Mouse (Mus musculus) NIH3T3 (cell line): ENCODE results near the gene Ddx23.

Experiments
- DNase-seq: peaks from one replicate; pipeline ENCODE4 v3.0.0-alpha.2; 2012; ENCODE audit warnings: low read depth

Gene Ddx23

DNA sequence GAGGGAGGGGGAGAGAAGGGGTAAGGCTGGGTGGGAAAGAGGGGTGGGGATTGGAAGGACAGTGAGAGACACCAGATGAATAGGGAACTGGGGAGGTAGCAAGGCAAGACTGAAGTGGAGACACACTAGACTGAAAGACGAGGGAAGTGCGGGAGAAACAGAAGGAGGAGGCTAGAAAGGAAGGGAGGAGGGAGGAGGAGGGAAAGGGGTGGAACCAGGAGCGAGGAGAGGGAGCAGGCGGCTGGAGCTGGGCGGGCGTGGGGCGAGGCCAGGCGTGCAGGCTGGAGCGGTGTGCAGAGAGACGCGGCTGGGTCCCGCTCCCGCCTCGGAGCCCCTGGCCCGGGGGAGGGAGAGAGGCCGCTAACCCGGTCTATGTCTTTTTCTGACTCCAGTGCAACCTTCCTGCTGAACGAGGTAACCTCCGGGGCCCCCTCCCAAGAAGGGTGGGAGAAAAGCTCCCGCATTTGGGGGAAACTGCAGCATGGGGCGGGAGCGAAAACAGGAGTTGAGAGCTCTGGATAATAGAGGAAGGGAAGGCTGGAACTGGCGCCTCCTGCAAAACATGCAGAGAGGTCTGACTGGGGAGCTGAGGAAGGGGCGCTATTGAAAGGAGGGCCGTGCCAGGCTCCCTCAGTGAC is 30.5 kb downstream of the Ddx23 start:
- peak; percentile 86 for DNase-seq

DNA sequence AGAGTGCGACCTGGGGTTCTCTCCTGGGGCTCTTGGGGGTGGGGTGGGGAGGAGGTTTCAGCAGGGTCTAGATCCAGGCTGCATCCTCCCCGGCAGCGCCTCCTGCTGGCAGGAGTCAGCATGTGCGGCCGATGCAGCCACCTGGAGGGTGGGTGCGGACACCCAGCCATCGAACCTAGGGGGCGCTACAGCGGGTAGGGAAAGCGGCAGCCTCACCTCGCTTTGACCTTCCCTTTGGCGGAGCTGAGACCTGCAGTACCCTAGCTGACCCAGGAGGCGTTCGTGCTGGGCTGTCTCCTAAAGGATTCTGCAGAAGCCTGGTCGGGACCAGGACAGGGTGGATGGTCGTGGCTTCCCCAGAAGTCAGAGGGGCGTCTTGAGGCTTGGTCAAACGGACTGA is 31.2 kb downstream of the Ddx23 start:
- peak; percentile 89 for DNase-seq

DNA sequence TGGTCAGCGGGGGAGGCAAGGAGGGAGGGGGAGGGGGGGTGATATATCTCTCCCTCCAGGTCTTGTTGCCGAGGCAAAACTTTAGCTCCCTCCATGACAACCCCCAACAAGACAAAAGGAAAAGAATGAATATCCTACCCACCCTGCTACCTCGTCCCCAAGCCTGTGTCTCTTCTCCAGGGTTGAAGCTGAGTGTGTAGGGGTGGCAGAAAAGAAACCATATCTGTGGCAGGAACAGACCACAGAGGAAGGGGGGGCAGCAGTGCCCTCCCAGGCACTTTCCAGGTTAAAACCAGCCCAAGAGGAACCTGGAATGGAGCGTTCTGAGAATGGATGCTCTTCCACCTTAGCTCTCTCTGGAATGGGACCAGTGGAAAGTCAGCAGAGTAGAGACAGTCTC is 32.2 kb downstream of the Ddx23 start, which contains the start of gene Cacnb3:
Cacnb3 (plus strand) TSS at position 301 of the 400 bp plus-strand sequence.
- DNase-seq = no peak

DNA sequence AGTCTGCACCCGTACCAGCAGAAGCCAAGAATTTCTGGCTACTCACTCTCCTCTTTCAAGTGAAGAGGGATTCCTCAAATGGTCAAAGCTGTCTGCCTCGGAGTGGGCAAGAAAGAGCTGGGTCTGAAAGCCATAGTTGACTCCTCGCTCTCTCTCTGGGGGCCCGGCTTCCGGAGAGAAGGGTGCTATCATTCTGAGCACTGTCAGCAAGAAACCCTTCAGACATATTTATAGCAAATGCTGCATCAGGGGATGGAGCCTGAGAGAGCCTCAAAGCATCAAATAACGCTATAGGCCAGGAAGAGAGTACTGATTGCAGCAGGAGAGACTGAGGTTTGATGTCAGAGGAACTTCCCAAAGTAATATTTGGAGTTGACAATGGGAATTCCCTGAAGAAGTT is 33.2 kb downstream of the Ddx23 start:
- no peak for DNase-seq

DNA sequence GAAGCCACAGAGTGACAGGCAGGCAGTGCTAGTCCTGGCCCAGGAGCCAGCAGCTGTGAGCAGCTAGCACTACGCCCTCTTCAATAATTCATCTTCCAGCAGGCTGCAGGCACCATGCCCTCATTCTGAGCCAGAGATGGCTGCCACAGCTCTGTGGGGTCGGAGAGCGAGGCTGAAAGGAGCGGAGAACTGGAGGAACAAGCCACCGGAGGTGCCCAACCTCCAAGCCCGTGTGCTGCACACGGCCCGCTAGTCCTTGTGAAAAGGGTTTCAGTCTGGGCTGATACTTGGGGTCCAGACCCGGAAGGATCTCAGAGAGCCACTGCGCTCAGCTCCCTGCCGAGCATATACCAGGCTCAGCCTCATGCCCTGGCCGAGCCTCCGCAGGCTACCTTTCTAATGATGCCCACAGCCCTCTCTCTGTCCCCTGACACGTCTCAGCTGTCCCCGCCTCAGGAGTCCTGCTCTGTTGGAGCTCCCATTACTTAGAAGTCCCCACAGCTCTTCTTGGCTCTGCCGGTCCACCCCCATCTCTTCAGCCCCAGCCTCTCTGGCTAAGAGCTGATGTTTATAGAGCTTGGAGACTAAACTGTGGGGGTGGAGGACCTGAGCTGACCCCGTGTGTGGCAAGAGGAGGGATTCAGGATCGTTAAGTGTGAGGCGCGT is 34.0 kb downstream of the Ddx23 start:
- DNase-seq = no peak

DNA sequence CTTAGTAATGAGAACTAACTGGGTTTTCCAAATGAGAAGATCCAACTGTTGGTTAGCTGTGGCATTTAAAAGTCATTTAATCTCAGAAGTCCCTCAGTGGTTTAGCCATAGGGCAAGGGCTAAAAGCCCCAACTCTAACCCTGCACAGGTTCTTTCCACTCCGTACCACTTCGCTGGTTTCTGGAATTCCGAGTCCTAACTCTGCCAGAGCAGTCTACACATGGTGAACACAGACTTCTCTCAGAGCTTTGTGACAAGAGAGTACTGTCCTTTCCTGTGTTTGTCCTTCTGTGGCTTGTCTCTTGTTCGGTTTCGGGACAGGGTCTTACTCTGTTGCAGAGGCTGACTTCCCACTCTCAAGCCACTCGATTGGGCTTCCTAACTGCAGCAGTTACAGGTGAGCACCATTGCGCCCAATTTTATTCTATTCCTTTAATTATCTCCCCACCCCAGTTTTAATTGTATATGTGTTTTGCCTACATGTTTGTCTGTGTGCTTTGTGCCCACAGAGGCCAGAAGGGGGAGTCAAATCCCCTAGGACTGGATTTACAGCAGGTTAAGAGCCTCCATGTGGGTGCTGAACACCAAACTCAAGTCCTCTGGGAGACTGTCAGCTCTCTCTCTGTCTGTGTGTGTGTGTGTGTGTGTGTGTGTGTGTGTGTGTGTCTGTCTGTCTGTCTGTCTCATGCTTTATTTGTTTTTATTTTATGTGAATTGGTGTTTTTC is 36.0 kb downstream of the Ddx23 start:
- no peak for DNase-seq

DNA sequence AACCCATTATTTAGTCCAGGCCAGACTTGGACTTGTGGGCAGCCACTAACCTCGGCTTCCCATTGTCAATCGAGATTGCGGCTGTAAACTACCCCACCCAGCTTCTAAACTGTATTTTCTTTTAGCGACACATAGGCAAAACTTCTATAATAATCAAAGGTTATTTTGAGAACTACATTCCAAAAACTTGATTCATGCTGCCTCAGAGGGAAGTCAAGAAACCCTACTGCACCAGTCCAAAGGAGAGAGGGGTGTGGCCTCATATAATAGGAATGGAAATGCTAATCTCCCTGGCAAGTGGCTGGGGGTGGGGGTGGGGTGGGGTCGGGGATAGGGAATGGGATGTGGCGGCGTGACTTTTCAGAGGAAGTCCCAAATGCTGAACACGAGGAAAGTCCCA is 36.6 kb downstream of the Ddx23 start:
- DNase-seq = peak; percentile 73

DNA sequence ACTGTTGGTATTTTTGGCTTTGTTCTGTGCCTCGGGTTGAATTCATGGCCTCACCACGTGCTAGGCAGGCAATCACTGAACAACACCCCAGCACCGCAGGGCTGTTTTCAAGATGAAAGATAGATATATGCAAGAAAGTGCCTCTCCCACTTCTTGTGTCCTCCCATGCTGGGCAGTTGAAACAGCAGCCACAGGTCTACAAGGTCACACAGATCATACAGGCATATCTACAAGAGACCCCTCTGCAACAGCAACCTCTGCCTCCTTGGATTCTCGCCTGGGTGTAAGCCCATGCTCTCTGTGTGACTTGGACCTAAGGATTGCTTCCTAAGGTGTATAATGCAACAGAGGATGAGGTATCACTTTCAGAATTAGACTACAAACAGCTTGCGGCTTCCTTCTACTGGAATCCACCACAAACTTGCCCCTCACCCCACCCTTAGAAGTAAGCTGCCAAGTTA is 39.3 kb downstream of the Ddx23 start:
- DNase-seq = no peak

DNA sequence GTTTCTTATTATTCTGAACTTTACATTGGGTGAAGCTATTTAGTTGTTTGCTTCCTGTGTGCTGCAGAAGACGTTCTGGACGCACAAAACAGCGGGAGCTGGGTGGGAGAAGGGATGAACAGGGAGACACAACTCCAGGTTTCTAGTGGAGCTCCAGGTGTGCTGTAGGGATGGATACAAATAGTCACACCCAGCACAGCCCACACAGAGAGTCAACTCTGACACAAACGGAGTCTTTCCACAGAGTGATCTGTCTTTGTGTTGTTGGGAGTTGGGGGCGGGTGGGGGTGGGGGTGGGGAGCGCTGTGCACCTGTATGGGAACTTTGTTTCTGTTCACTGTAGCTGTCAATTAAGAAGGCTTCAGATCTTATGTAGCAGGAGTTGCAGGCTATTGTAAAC is 40.0 kb downstream of the Ddx23 start:
- no peak for DNase-seq

DNA sequence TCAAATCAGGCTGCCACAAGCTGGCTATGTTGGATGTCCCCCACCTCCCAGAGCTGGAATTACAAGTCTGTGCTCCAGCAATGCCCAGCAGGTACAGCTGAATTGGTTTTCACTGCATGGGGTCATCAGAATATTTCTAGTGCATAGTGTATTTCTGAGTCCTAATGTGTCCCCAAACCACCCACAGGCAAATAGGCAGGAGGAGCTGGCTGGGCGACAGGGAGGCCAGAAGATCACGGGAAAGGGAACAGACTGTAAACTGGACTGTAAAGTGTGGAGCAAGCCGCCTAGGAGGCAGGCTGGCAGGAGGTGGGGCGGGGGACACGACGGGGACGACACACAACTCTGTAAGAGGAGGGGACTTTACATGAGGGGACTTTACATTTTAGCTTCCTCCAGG is 40.5 kb downstream of the Ddx23 start:
- DNase-seq = no peak

DNA sequence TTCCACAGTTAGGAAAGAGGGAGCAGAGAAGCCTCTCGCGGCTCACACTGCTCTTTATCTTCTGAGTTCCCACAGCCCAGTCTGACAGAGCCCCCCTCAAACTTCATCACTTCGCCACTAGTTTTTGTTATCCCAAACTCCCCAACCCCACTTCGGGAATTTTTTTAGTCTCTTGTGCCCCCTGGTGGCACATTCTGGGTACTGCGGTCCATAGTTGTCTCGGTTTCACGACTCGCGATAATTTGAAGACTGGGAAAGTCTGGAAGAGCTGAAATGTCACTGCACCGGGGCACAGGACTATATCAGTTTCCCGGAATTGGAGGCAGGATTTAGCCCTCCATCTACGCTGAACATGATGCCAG is 45.5 kb downstream of the Ddx23 start:
- peak; percentile 93 for DNase-seq

DNA sequence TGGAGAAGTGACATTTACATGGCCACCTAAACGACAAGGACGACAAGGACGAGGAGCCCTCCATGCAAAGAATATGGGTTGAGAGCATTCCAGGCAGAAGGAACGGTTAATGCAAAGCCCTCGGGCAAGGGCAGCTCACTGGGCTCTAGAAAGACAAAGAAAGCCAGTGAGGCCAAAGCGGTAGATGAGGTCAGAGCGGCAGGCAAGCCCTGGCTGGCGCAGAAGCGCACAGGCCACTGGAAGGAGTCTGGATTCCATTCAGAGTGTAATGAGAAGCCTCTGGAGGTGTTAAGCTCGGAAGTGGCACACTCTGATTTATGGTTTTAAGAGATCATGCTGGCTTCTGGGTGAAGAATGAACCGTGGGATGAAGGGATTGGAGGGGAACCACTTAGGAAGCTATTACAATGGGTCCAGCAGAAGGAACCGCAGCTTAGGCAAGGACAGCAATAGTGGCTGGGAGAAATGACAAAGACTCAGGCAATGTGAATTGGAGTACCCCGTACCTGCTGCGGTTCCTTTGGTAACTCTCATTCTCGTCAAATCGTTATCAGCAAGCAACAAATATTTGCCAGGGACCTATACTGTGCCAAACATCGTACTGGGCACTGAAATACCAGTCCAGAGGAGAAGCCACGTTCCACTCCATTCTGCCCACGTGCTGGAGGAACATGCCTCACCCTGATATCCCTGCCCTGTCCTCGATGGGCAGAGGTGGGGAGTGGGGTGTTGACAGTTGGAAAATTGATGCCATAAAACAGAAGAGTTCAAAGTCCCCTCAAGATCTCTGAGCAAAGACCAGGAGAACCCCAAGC is 46.1 kb downstream of the Ddx23 start:
- DNase-seq = no peak

DNA sequence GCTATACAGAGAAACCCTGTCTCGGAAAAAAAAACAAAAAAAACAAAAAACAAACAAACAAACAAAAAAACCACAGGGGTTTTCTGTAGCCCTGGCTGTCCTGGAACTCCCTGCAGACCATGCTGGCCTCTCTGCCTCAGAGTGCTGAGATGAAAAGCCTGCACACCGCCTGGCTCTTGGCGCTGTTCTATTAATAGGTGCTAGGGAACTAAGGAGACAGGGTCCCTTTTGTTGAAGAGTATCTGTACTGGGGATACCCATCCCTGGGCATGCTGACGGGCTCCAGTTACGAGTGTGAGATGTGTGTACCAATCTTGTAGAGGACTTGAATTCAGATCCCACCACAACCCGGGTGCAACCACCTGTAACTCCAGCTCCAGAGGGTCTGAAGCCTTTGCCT is 46.9 kb downstream of the Ddx23 start:
- DNase-seq = no peak

DNA sequence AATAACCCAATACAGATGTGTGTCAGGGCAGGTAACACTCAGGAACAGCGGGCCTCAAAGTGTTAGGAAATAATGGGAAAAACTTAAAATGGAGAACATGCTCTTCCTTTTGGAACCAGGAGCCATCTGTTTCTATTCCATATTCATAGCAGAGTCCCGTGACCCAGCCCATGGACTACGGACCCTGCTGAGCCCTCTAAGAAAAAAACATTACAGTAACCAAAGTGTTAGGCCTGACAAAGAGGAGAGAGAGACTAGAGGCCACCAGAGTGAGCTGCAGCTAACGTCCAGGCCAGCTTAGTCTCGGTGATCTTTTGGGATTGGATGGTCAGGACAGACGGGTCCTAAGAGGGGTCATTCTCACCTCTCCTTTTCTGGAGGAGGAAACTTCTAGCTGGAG is 47.7 kb downstream of the Ddx23 start:
- DNase-seq = no peak

DNA sequence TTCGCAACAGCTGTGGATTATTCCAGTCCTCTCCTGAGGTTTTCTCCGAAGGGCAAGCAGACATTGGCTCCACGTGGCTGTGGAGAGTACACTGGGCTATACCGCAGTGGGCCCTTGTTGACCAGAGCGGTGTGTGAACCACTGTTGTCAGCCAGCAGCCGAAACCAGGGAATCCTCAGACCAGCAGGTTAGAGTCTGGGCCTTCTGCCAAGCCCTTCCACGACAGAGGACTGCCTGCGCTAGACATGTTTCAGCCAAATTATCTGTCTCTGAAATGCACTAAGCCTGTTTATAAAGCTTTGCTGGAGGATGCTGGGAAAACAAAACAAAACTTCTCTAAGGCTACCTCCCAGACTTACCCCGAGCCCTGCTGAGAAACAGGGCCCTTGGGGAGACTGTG is 48.1 kb downstream of the Ddx23 start:
- DNase-seq = peak; percentile 50

DNA sequence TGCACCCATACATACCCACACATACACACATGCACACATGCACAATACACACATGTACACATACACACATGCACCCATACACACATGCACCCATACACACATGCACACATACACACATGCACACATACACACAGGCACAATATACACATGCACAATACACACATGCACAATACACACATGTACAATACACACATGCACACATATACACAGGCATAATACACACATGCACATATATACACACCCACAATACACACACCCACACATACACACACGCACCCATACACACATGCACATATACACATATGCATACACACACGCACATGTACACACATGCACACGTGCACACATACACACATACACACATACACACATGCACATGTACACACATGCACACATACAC is 50.5 kb downstream of the Ddx23 start:
- DNase-seq = no peak

DNA sequence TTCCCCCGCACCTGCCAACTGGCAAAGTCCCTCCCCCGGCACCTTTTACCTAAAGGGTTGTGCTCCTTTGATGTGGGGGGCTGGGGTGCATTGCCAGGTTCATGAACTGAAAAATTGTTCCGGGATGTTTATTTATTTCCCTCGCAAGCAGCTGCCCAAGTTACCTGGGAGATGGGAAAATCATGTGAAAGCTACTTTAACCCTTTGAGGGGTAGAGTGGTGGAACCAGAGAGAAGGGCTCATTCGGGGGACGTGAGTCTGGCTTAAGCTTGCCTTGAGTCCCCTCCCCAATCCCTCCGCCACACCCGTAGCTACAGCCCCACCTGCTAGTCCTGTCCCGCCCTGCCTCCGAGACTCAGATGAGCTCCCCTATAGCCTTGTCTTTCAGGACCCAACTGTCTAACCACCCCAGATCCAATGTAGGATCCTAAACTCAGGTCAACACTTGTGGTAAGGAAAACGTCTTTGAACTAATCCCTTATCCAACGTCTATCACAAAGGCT is 52.5 kb downstream of the Ddx23 start:
- no peak for DNase-seq

DNA sequence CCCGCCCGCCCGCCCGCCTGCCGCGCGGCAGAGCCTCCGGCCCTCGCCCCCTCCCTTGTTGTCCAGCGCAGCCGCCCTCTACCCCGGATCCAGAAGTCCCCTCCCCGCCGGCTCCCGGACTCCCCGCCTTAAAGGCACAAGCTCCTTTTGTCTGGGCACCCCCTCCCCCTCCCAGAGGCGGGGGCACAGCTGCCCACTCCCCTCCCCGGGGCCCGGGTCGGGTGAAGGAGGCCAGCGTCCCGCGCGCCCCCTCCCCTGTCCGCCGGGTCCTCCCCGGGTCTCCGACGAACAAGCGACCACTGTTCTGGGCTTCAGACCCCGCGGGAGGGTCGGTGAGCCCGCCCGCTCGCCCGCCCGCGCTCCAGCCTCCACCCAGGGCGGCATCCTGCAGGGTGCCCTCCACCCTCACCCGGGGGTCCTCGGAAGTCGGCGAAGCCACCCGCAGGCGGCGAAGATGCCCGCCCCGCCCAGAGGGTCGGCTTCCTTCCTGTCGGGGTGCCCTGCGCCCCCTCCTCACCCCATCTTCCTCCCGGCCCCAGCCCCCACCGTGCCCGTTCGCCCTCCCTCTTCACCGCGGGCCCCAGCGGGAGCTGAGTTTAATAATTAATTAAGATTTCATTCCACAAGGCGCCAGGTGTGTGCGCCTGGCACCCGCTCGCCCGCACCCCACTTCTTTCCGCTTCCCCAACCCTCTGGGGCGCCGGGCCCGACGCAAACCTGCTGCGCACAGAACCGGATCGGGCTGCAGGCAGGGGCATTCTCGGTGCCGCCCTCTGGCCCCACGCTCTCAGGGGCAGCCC is 53.2 kb downstream of the Ddx23 start, which contains the start of gene Adcy6:
Adcy6 (minus strand) TSS at position 746 of the 800 bp plus-strand sequence.
- peak; percentile 77 for DNase-seq

DNA sequence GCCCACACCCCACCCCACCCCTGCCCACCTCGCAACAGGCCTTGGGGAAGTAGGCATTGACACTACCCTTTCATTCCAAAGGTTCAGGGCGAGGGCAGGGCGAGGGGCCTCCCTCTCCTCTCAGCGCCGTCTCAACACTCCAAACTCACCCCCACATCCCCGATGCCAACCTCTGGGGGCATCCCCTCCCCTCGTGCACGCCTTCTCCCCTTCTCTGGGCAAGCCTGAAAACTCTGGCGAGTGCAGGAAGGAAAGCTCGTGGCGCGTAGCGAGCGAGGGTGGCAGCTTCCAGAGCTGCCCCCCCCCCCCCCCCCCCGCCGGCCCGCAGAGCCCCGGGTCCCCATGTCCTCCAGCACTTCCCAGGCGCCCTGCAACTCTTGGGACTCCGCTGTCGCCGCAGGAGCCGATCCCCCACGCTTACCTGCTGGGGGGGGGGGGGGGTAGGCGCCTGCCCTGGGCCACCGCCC is 53.9 kb downstream of the Ddx23 start:
- peak; percentile 52 for DNase-seq

DNA sequence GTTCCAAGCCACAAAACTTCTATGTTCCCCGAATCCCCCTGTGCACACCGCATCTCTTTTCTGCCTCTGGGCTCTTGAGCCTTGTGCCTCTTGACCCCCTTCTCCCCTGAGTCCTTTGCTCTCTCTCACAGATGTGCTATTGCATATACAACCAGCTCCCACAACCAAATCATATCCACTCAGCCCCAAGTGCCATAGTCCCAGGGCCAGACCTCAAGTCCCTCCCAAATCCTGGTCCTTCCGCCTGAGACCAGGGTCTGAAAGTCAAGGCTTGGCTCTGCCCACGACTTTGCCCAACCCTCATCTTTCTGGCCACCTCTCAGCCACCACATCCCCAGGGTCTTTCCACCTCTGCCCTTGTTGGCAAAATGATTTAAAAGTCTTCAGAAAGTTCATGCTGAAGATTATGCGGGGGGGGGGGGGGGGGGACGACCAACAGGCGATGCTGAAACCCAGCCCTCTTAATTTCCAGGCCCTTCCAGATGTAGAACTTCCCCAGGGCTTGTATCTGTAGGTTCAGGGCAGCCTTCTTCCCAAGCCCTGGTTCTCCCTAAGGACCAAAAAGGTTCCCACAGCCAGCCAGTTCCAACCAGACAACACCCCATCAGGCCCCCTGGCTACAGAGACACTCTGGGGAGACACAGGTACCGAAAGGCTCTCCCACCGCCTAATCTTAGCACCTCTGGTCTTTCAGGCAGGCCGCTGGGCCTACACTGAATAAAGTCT is 54.5 kb downstream of the Ddx23 start:
- peak; percentile 46 for DNase-seq
